Mouse (Mus musculus) lung, postnatal 0 days (tissue): ENCODE data around the gene Plekhh1. TPM values are rescaled to one million over a fixed set of nuclear protein-coding genes. Genes with fewer than 3 reads are reported as not detected.

Source experiments
- ATAC-seq: fragments of 200-750 bp; cut with Nextera tagmentation; 2 replicates; pipeline ENCODE4 v1.8.0; 2017; ENCODE audit warnings: moderate library complexity
- DNase-seq: peaks from one replicate; pipeline ENCODE4 v3.0.0-alpha.2; 2016; ENCODE audit warnings: low spot score
- H3K27ac ChIP-seq: fragments of 300-500 bp; sonication (generic); 2 replicates; pipeline ENCODE4 v1.5.1; 2014; ENCODE audit warnings: antibody characterized with exemption, mild to moderate bottlenecking, low read length, mixed read lengths
- H3K27me3 ChIP-seq: fragments of 300-500 bp; sonication (generic); replicated peaks from 2 replicates; pipeline ENCODE4 v1.6.1; 2014; ENCODE audit warnings: low read length, mixed read lengths; ENCODE audit not compliant: insufficient read depth
- H3K36me3 ChIP-seq: fragments of 300-500 bp; sonication (generic); 2 replicates; pipeline ENCODE4 v1.6.1; 2014; ENCODE audit warnings: low read length, mixed read lengths; ENCODE audit not compliant: insufficient read depth
- H3K4me1 ChIP-seq: fragments of 300-500 bp; sonication (generic); 2 replicates; pipeline ENCODE4 v1.6.1; 2014; ENCODE audit warnings: antibody characterized with exemption, low read depth, low read length, mixed read lengths; ENCODE audit not compliant: insufficient read depth
- H3K4me2 ChIP-seq: fragments of 300-500 bp; sonication (generic); replicated peaks from 2 replicates; pipeline ENCODE4 v1.6.1; 2014; ENCODE audit warnings: low read depth, mild to moderate bottlenecking, low read length, moderate library complexity, mixed read lengths
- H3K4me3 ChIP-seq: fragments of 300-500 bp; sonication (generic); 2 replicates; pipeline ENCODE4 v1.5.1; 2014; ENCODE audit warnings: low read depth, low read length
- H3K9ac ChIP-seq: fragments of 300-500 bp; sonication (generic); replicated peaks from 2 replicates; pipeline ENCODE4 v1.6.1; 2014; ENCODE audit warnings: low read depth, mild to moderate bottlenecking
- H3K9me3 ChIP-seq: fragments of 300-500 bp; sonication (generic); 2 replicates; pipeline ENCODE4 v1.6.1; 2016; ENCODE audit warnings: low read length, mixed read lengths
- CTCF ChIP-seq: IDR thresholded peaks from 2 replicates; pipeline ENCODE4 v1.5.1; 2016; ENCODE audit warnings: antibody characterized with exemption, mild to moderate bottlenecking
- WGBS: fragments of 180-500 bp; shearing (Covaris S2); extraction: QIAGEN DNeasy Blood & Tissue Kit; methylation state at CpG from one replicate; pipeline ENCODE4 v1.1.7; 2014; 5-methylcytosine and 5-hydroxymethylcytosine counted together
- polyA plus RNA-seq: library from polyadenylated mRNA; unstranded; fragments of >200 nt; fragmentation: Nextera tagmentation; extraction: Ambion mirVana; gene quantifications from 2 replicates; pipeline ENCODE4 v1.2.1, GENCODE M21; 2015

Plekhh1 gene
- polyA plus RNA-seq, 1 experiment from 2014 or later, result 2.2 TPM

- Histone ChIP-seq H3K4me1 (no peaks in the 10 kb centered on the region), H3K27me3 (peaks cover 13% of the 10 kb centered on the region; the same call in 1 of the 2 replicates), H3K9me3 (no peaks in the 10 kb centered on the region), H3K36me3 (no peaks in the 10 kb centered on the region), H3K4me2 (peak within 1 kb of the TSS; percentile 61), H3K4me3 (peak within 1 kb of the TSS; percentile 39), H3K9ac (no peak within 1 kb of the TSS), H3K27ac (no peak within 1 kb of the TSS)
- DNase-seq, result peak; percentile 89
- no peak for TF ChIP-seq CTCF
- WGBS, result under 1% methylated on average over 47 of the region's 47 CpGs
- ATAC-seq, result peak; percentile 94
Observed at GRCm38 (mm10) chr12:79130299-79131177, 101.6 kb downstream of the Plekhh1 start, which contains the start of gene Arg2. TSS of gene Arg2 (plus strand) at chr12:79130777.

Other genes with a start within 250 kb of the Plekhh1 start
- 64.0 and 64.4 TPM in 2 replicates for gene Atp6v1d, start 167.5 kb upstream of the Plekhh1 start, polyA plus RNA-seq
- 77.7 and 85.6 TPM in 2 replicates for gene Eif2s1, start 167.3 kb upstream of the Plekhh1 start, polyA plus RNA-seq
- 2.6 and 2.8 TPM in 2 replicates for gene Plek2, start 122.2 kb upstream of the Plekhh1 start, polyA plus RNA-seq
- gene Tmem229b, start 21.5 kb upstream of the Plekhh1 start, polyA plus RNA-seq, result 5.1 and 5.3 TPM in 2 replicates
- 14.8 and 15.7 TPM in 2 replicates for gene Pigh, start 60.5 kb downstream of the Plekhh1 start, polyA plus RNA-seq
- 19.1 and 24.8 TPM in 2 replicates for gene Arg2, start 101.6 kb downstream of the Plekhh1 start, polyA plus RNA-seq
- gene Vti1b, start 143.5 kb downstream of the Plekhh1 start, polyA plus RNA-seq, result 78.5 and 80.6 TPM in 2 replicates
- gene Rdh11, start 163.1 kb downstream of the Plekhh1 start, polyA plus RNA-seq, result 15.5 and 16.7 TPM in 2 replicates
- gene Rdh12, start 179.8 kb downstream of the Plekhh1 start, polyA plus RNA-seq, result 0.61 and 0.69 TPM in 2 replicates